Mouse (Mus musculus): Measurements from ENCODE around the gene Sh3yl1. TPM values are rescaled to one million over a fixed set of nuclear protein-coding genes. Genes with fewer than 3 reads are reported as not detected.

Gene Sh3yl1
- total RNA-seq, 2 experiments from 2014 or later: 0.84 to 1.8 TPM

DNA sequence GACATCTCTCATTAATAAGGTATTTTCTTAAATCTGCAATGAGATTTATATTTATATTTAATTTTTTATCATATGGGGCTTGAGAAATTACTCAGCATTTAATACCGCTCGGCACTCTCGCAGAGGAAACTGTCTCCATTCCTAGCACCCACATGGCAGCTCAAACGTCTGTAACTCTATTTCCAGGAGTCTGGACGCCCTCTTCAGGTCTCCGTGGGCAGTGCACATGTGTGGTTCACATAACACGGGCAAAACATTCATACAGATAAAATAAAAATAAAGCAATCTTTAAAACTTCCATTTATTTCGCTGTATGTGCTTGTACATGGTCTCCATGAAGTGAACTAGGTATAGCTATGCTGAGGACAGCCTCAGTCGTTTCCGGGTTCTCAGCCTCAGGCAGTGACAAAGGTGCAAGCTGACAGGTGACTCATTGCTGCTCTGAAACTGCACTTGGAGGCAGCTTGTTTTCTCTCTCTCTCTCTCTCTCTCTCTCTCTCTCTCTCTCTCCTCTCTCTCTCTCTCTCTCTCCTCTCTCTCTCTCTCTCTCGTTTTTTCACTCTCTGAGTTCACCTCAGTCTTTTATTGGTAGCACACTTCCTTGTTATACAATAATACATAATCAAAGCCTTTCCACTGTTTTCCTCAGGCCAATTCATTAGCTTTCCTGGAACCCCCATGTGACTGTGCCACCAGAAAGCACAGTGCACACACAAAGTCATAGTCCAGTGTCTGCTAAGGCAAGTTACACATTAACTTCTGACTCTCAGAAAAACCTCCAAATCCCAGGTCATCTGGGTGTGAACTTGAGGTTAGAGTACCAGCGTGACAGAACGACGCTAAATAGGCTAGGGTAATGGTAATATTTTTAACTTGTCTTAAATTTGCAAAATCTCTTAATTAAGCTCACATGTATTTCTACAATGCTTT, 31.9 kb downstream of the Sh3yl1 start:
- ATAC-seq (ENCODE audit: poor library complexity, severe bottlenecking): no peak

DNA sequence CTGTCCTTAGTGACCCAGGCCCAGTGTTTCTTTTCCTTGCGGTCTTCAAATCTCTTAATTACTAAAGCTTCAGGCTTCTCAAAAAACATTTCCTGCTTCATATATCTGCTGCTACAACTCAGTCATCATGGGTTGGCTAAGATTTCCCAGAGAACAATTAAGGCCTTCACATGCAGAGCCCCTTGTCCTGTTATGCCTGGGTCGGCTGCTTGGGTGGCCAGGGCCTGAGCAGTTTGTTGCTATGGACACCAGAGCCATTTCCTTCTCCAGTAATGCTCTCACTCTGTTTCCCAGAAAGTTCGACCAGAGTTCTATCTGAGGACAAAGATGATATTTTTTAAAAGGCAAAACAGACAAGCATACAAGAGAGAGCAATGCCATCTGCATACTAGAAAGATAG, 32.7 kb downstream of the Sh3yl1 start:
- no peak for ATAC-seq (ENCODE audit: poor library complexity, severe bottlenecking)

DNA sequence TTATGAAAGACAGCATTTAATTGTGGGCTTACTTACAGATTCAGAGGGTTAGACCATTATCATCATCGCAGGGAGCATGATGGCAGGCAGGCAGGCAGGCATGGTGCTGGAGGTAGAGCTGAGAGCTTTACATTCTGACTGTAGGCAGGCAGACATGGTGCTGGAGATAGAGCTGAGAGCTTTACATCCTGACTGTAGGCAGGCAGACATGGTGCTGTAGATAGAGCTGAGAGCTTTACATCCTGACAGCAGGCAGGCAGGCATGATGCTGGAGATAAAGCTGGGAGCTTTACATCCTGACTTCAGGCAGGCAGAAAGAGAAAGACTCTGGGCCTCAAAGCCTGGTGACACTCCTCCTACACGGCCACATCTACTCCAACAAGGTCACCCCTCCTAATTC, 59.2 kb downstream of the Sh3yl1 start:
- ATAC-seq (ENCODE audit: poor library complexity, severe bottlenecking): no peak

DNA sequence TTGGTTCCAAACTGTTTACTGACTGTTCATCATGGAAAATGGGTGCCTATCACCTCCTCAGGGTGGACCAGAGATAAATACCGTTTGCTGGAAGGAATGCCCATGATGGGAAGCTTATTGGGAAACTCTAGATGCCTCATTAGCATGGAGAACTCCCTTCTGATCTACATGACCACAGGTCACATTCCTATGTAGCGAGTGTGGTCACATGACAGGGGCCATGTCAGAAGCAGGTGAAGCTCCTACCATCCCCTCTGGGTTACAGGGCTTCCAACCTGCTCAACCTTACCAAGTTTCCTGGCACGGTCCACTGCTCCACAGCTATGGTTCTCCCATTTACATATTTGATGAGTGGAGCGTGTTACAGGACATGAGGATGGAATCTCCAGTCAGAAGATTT, 92.3 kb downstream of the Sh3yl1 start:
- ATAC-seq (ENCODE audit: poor library complexity, severe bottlenecking): no peak

GRCm38 (mm10) chr12:31005010-31005409, 93.5 kb downstream of the Sh3yl1 start:
- ATAC-seq (ENCODE audit: poor library complexity, severe bottlenecking): peak; percentile 68

DNA sequence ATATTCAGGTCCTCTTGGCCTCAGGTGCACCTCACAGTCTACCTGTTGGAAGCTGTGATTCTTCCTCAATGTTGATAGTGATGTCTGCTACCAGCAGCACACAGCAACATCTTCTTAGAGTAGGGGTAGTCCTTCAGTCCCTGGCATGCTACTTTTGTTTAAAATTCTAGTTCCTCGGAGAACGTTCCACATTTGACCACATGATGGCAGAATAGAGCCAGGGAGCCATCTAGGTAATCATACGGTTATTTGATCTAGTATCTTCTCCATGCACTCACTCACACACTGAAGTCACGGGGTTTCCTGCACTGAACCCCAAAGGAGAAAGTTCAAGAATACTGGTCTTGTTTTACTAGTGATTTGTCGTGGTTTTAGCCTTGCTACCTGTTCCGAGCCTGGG, 96.7 kb downstream of the Sh3yl1 start:
- peak; percentile 49; the same call in 1 of the 2 replicates for ATAC-seq (ENCODE audit: poor library complexity, severe bottlenecking)

Other genes starting within 250 kb of the Sh3yl1 start
- not detected in 2 replicates for gene Alkal2, start 27.3 kb upstream of the Sh3yl1 start, total RNA-seq (2015)
- gene Alkal2, start 27.3 kb upstream of the Sh3yl1 start, total RNA-seq (2017): not detected in 2 replicates
- 35.4 and 46.0 TPM in 2 replicates for gene Acp1, start 79 bp upstream of the Sh3yl1 start, total RNA-seq (2015)
- gene Acp1, start 79 bp upstream of the Sh3yl1 start, total RNA-seq (2017): 48.1 and 53.3 TPM in 2 replicates
- gene Fam110c, start 162.2 kb downstream of the Sh3yl1 start, total RNA-seq (2015): 0.16 and 0.46 TPM in 2 replicates
- 0.98 and 1.2 TPM in 2 replicates for gene Fam110c, start 162.2 kb downstream of the Sh3yl1 start, total RNA-seq (2017)

Data from megakaryocyte, adult 5-6 weeks (primary cell).